Mouse (Mus musculus) spleen, adult 2 months (tissue): Measurements from ENCODE around the gene Oaz1.

Experiments used
- CTCF ChIP-seq: fragments of 200-500 bp; IDR thresholded peaks from 2 replicates; pipeline ENCODE4 v1.5.1; 2011; ENCODE audit warnings: mild to moderate bottlenecking, inconsistent platforms; ENCODE audit not compliant: insufficient read depth, insufficient read length, insufficient replicate concordance; ENCODE audit errors: extremely low read depth
- POLR2A ChIP-seq: fragments of 200-500 bp; IDR thresholded peaks from 2 replicates; pipeline ENCODE4 v1.6.1; 2011; ENCODE audit warnings: low read depth, low read length, inconsistent platforms

GRCm38 (mm10) chr10:80805322-80805721, 21.1 kb upstream of the Oaz1 start:
- TF ChIP-seq CTCF (no peak), POLR2A (no peak)
